Mouse (Mus musculus): ENCODE data around the gene Cald1.

The Cald1 gene

GRCm38 (mm10) chr6:34719141-34719680, 120.9 kb downstream of the Cald1 start:
- no peak for DNase-seq (ENCODE audit: low spot score)

GRCm38 (mm10) chr6:34720447-34720846, 122.1 kb downstream of the Cald1 start:
- DNase-seq (ENCODE audit: low spot score) = no peak

- no peak for DNase-seq (ENCODE audit: low spot score)
Measured at GRCm38 (mm10) chr6:34721740-34722139, 123.4 kb downstream of the Cald1 start.

- no peak for DNase-seq (ENCODE audit: low spot score)
Measured at GRCm38 (mm10) chr6:34722660-34723059, 124.4 kb downstream of the Cald1 start.

- no peak for DNase-seq (ENCODE audit: low spot score)
Measured at GRCm38 (mm10) chr6:34723250-34723904, 125.1 kb downstream of the Cald1 start.

- no peak for DNase-seq (ENCODE audit: low spot score)
Measured at GRCm38 (mm10) chr6:34725660-34726059, 127.4 kb downstream of the Cald1 start.

GRCm38 (mm10) chr6:34726104-34726503, 127.8 kb downstream of the Cald1 start:
- no peak for DNase-seq (ENCODE audit: low spot score)

GRCm38 (mm10) chr6:34727316-34727983, 129.2 kb downstream of the Cald1 start:
- no peak for DNase-seq (ENCODE audit: low spot score)

GRCm38 (mm10) chr6:34729449-34730151, 131.3 kb downstream of the Cald1 start:
- DNase-seq (ENCODE audit: low spot score) = no peak

- no peak for DNase-seq (ENCODE audit: low spot score)
Measured at GRCm38 (mm10) chr6:34731007-34731406, 132.7 kb downstream of the Cald1 start.

GRCm38 (mm10) chr6:34731529-34731928, 133.2 kb downstream of the Cald1 start:
- DNase-seq (ENCODE audit: low spot score) = no peak

- DNase-seq (ENCODE audit: low spot score) = no peak
Measured at GRCm38 (mm10) chr6:34734940-34735695, 136.8 kb downstream of the Cald1 start.

- no peak for DNase-seq (ENCODE audit: low spot score)
Measured at GRCm38 (mm10) chr6:34736934-34737333, 138.6 kb downstream of the Cald1 start.

- no peak for DNase-seq (ENCODE audit: low spot score)
Measured at GRCm38 (mm10) chr6:34743946-34744345, 145.6 kb downstream of the Cald1 start.

GRCm38 (mm10) chr6:34747846-34748245, 149.5 kb downstream of the Cald1 start:
- no peak for DNase-seq (ENCODE audit: low spot score)

GRCm38 (mm10) chr6:34748566-34748965, 150.3 kb downstream of the Cald1 start:
- no peak for DNase-seq (ENCODE audit: low spot score)

GRCm38 (mm10) chr6:34749526-34749925, 151.2 kb downstream of the Cald1 start:
- no peak for DNase-seq (ENCODE audit: low spot score)

GRCm38 (mm10) chr6:34750487-34751120, 152.3 kb downstream of the Cald1 start:
- DNase-seq (ENCODE audit: low spot score) = no peak

- DNase-seq (ENCODE audit: low spot score) = no peak
Measured at GRCm38 (mm10) chr6:34751625-34752024, 153.3 kb downstream of the Cald1 start.

GRCm38 (mm10) chr6:34754448-34754847, 156.1 kb downstream of the Cald1 start:
- DNase-seq (ENCODE audit: low spot score) = no peak

- DNase-seq (ENCODE audit: low spot score) = no peak
Measured at GRCm38 (mm10) chr6:34758340-34758739, 160.0 kb downstream of the Cald1 start.

GRCm38 (mm10) chr6:34760023-34760422, 161.7 kb downstream of the Cald1 start:
- peak; percentile 11 for DNase-seq (ENCODE audit: low spot score)

Data from T-cell, adult 2 months (primary cell).